Mouse (Mus musculus): ENCODE results near the gene Dchs2.
A peak's percentile ranks its signal among the peaks of the same experiment; 100 is the strongest.
"Not testable (repeated sequence)": the region's sequence is repeated elsewhere in the genome, so short reads cannot be mapped to it uniquely, and the experiment has no call there.

Gene Dchs2

DNA sequence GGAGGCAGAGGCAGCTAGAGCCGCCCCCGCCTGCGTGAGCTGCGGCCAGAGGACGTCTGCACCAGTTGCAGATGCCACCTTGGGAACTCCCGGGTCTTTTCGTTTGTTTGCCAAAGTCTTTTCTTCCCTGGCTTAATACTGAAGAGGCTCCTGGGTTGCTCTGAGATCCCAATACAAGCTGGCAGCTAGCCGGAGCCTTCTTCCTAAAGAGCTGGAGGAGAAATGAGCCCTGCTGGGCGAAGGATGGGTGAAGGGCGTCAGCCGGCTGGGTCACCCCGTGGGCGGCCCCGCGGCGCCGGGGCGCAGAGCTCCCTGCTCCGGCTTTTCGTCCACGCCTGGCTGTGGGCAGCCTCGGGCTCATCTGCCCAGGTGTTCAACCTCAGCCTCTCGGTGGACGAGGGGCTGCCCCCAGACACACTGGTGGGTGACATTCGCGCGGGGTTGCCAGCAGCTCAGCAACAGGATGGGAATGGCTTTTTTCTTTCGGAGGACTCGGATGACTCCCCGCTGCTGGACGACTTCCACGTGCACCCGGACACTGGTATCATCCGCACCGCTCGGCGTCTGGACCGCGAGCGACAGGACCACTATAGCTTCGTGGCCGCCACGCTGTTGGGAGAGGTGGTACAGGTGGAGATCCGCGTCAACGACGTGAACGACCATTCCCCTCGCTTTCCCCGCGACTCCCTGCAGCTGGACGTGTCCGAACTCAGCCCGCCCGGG, at the start of gene Dchs2:
Gene Dchs2, plus strand, starts transcription at position 223 of the 723 bp plus-strand sequence.
- DNase-seq (ENCODE audit: low spot score) = no peak

DNA sequence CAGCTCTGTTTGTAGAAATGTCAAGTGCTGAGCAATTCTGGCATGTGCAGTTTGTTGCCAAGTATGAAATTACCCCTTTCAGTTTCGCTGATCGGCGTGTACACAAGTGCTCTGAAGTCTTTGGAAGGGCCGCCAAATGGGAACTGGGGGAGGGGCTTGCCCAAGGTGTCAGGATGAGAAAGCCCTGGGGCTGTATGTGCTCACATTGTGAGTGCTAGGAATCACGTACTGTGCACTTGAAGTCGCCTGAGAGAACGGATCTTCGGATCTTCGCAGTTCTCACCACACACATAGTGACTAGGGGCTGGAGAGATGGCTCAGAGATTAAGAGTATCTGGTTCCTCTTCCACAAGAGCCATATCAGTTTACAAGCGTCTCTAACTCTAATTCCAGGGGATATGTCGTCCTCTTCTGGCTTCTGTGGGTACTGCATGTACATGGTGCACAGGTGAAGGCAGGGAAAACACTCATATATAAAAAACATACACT, 47.1 kb upstream of the Dchs2 start:
- DNase-seq (ENCODE audit: low spot score) = peak; percentile 69

DNA sequence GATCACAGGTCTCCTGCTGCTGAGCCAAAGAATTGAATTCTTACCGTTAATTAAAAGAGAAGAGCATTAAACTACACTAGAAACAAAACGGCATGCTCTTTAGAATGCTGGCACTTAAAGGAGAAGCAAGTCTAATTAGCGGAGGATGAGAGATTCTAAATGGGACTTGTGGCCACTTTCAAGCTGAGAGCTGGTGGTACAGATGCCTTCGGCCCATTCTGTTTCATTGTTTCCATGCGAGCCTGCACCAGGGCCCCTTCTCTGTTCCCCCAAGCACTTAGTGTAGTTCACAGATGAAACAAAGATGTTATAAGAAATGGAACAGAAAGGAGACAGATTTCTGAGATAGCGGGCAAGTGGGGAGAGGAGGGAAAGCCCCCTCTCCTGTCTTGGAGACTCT, 30.2 kb upstream of the Dchs2 start:
- no peak for DNase-seq (ENCODE audit: low spot score)

DNA sequence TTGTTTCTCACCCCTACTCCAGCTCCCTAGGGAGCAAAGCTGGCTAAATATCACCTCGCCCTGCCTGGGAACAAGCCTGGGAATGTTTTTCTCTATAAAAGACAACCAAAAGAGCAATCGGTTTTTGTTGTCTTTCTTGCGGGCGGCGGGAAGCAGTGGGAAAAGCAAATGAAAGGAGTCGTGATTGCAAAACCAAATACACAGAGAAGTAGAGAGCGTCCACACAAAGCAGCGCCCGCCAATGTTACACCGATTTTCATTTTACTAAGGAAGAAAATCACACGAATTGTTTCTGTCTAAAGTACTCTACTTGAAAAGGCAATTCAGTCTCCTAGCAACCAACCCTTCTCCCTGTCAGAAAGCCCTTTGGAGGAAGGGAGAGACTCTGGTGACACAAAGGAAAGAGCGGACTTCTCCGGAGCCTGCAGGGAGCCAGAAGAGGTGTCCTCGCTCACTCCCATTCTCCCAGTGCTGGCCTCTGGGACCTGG, 29.2 kb upstream of the Dchs2 start:
- no peak for DNase-seq (ENCODE audit: low spot score)

DNA sequence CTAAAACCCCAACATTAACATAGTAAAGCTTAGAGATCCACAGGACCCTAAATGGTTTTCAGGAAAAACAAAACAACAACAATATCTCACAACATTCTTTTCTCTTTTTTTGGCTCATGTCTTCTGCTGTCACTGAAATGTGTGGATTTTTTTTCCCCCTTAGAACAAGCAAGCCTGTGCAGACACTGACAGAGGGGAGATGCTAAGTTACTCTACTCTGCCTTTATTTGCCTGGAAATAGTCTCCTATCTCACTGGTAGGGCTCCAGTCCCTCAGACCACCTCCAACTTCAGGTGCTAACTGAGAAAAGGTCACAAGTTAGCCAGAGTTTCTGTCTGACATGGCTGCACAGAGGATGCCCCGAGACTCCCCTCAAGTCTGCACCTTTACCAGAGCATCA, 28.6 kb upstream of the Dchs2 start:
- DNase-seq (ENCODE audit: low spot score) = no peak

DNA sequence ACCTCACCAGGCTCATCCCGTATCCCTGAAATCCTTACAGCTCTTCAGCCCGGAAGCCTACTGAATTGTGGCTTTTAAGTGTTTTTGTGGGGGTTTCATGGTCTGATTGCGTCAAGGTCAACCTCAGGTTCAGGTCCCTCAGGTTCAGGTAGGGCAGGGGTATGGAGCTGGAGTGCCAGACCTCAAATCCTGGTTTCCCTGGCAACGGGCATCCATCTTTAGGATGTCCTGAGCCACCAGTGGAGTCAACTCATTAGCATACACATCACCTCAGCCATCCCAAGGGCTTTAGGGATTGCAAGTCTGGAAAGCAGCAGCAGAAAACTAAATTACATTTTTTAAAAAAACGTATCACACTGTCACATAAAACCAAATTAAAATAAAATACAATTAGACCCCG, 28.1 kb upstream of the Dchs2 start:
- DNase-seq (ENCODE audit: low spot score) = no peak

DNA sequence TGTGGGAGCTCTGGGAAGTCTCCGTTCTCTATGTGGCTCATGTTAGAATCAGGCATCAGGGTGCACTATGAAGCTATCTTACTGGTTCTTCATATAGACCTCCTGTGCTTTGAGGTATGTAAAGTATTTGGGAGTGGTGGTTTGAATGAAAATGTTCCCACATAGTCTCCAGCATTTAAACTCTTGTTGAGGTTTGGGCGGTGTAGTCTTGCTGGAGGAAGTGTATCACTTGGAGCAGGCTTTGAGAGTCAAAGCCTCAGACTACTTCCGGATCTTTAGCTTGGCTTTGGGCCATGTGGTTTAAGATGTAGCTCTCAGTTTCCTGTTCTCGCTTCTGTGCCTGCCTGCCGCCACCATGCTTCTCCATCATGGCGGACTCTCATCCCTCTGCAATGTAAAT, 25.5 kb upstream of the Dchs2 start:
- no peak for DNase-seq (ENCODE audit: low spot score)

DNA sequence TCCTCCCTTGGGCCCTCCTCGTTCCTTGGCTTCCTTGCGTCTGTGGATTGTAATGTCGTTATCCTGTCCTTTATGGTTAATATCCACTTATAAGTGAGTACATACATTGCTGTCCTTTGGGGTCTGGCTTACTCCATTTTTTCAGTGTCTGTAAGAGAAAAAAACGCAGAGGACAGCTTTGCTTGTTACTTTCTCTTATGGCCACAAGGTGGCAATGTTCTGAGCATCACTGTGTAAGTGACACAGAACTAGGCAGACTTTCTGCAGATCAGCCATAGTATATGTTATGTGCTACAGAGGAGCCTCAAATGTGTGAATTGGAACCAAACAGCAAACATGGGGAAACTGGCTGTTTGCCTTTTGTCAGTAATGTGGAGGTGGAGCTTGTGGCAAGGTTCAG, 17.6 kb upstream of the Dchs2 start:
- peak; percentile 21 for DNase-seq (ENCODE audit: low spot score)

DNA sequence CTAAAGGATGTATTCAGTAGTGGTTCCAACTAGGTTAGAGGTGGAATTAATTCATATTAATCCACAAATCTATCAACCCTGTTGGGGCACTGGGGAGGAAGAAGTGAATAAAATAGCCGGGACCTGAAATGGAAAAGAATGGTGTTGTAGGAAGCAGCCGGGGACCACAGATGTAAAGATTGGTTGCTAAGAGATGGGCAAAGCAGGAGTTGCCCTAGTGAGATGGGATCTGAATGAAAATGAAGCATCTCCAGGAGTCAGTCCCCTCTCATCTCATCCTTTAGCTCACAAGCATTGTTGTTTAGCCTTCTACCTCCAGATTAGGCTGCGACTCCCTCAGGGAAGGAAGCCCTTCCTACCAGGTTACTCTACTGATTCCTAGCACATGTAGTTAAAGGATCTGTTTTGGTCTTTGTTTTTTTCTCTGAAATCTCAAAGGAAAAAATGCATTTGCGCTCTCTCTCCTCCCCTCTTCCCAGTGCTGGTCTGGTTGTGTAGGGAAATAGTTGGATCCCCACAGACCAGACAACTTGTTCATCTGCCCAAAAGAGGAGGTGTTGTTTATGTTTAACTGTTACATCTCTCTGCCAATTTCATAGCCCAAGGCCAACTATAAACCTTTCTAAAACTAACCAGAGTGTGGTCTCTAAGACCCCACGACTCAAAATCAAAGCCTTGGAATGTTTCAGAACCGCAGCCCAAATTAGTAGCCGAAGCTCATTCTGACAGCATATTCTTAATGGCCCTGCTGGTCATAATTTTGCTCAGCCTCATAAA, 16.1 kb upstream of the Dchs2 start:
- no peak for DNase-seq (ENCODE audit: low spot score)

DNA sequence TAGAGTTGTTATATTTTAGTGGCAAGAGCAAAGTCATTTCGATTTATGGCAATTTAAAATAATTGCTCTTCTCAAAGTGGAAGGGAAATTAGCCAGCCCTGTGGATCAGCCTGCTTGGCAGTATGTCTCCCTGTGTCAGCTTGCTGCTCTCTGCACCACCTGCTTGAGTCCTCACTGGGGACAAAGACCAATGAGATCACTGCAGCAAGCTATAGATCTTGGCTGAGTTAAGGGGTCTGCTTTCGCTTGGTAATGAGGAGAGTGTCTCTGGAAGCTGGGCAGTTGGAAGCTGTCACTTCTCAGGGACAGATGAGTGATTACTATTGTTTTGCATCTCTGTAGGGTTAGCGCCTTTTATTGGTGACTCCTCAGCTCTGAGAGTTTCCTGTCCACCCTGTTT, 14.9 kb upstream of the Dchs2 start:
- no peak for DNase-seq (ENCODE audit: low spot score)

DNA sequence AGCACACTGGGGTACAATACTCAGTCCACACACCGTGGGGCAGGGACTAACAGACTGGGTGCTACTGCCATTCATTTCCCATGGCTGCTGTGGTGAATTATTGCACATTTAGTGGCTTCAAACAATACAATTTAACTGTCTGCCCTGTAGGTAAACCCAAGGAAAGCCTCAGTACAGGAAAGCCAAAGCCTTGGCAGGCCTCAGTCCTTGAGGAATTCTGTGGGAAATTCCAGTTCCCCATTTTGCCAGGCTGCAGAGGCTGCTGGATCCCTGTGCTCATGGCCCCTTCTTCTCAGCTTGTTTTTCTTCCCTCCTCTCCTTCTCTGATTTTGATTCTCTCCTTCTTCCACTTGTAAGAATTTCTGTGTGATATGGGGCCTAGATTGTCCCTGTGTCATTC, 12.8 kb upstream of the Dchs2 start:
- no peak for DNase-seq (ENCODE audit: low spot score)

DNA sequence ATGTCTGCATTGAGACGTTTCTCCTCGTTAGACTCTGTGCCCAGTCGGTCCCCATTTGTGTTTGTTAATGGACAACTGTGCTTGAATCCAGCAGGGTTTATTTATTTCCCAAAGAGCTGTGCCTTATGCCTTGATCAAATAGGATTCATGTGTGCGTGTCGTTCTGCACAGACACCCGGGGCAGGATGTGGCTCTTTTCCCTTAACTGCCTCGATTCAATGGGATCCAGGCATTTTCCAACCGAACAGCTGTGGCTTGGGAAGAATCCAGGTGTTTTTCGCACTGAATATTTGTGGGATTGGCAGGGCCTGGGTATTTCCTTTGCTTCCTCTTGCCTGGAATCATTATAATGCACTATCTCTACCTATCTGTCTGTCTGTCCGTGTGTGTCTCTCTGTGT, 10.2 kb upstream of the Dchs2 start:
- DNase-seq (ENCODE audit: low spot score) = no peak

DNA sequence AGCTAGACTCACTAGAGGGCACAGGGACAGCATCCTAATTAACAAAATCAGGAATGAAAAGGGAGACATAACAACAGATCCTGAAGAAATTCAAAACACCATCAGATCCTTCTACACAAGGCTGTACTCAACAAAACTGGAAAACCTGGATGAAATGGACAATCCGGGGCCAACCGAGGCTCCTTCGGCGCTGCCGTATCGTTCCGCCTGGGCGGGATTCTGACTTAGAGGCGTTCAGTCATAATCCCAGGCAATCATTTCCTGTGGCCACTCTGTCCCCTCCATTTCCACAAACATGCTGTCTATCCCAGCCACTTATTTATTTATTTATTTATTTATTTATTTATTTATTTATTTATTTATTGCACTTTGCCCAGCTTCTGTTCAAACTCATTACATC, 3.8 kb upstream of the Dchs2 start:
- DNase-seq (ENCODE audit: low spot score) = not testable (repeated sequence)

DNA sequence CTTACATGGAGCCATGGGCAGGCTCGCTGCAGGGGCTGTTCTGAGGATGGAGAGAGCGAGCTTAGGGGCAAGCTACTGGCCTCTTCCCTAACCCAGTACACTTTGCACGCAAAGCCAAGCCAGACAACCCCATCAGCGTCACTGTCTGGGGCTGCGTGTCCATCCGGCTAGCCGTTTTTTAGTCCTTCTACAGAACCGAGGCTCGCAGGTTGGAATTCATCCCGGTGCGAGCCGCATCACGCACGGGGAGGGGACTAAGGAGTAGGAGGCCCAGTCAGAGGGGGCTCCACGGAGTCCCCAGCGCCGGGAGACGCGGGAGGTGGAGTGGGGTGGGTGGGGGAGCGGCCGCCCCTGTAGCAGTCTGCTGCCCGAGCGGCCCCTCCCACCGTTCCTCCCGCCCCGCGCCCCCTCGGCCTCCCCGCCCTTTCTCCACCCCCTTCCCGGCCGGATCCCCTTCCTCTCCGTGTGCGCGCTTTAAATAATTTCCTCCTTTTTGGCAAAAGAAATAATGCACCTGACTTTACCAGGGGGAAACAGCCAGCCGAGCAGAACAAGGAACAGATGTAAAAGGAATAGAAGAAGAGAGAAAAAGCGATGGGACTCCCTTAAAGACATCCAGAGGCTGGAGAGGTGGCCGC, 541 bp upstream of the Dchs2 start:
- no peak for DNase-seq (ENCODE audit: low spot score)

DNA sequence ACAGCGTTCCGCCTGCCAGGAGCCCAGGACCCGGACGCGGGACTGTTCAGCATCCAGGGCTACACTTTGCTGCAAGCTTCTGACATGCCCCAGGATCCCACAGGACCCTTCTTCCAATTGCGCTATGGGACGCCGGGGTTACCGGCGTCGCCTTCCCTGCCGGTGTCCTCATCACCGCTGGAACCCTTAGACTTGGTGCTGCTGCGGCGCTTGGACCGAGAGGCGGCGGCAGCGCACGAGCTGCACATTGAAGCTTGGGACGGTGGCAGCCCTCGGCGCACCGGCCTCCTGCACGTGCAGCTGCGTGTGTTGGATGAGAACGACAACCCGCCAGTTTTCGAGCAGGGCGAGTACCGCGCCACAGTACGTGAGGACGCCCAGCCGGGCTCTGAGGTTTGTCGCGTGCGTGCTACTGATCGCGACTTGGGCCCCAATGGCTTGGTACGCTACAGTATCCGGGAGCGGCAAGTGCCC, 738 bp downstream of the Dchs2 start:
- DNase-seq (ENCODE audit: low spot score) = no peak

DNA sequence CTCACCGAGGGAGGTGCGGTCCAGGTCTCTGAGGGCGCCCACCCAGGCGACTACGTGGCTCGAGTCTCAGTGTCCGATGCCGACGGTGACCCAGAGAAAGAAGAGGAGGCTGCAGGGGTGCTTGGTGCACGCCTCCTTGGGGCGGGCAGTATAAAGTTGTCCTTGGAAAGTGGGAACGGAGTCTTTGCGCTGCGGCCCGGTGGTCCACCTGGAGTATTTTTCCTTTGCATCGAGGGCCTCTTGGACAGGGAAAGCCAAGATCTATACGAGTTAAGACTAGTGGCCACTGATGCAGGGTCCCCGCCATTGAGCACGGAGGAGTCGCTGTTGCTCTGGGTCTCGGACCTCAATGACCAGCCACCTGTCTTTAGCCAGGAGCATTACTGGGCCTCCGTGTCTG, 1.4 kb downstream of the Dchs2 start:
- no peak for DNase-seq (ENCODE audit: low spot score)

DNA sequence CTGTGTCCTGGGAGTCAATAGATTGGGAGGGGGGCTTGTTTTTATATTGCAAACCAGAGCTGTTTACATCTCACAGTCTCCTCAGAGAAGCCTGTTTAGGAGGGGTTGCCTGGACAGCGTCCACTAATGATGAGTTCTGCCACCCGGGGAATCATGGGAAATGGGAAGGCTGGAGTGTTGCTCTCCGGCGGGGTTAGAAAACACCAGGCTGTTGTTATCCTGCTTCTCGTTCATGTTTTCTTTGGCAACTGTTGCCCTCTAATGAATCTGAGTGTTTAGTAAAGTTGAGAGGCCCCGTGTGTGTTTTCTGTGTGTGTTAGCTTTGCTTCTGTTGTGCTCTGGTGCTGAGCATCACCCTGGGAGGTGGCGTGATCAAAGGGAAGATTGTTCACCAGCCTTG, 8.7 kb downstream of the Dchs2 start:
- no peak for DNase-seq (ENCODE audit: low spot score)

DNA sequence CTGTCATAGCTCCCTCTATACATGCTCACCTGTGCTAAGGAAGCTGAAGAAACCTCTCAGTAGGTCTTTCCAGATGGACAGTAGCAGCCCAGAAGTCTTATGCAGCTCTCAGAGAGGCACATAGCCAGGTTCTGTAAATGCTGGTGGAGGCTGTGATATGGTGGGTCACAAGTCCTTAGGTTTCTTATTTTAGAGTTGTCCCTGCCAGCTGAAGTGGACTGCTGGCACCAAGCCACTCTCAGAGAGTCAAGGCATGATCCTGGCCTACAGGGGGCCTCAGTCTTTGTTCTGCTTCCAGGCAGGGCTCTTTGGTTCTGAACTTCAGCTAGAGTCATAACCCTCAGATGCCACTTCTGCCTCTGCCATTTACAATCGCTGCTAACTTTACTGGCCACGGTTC, 11.1 kb downstream of the Dchs2 start:
- DNase-seq (ENCODE audit: low spot score) = no peak

DNA sequence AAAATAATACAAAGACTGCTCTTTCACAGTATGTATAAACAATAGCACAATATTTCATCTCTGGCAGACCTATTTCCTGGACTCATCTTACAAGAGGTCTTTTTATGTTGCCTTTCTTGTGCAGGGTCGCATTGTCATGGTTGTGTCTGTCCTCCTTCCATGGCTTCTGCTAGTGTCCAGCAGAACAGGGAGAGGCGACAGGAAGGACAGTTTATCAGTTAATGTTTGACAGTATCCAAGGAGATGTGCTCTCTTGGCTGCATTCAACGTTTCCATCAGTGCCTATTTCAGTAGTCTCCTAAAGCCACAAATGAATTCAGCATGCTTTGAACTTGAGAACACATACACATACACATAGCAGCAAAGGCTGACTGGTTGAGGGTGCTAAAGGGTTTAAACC, 17.9 kb downstream of the Dchs2 start:
- no peak for DNase-seq (ENCODE audit: low spot score)

DNA sequence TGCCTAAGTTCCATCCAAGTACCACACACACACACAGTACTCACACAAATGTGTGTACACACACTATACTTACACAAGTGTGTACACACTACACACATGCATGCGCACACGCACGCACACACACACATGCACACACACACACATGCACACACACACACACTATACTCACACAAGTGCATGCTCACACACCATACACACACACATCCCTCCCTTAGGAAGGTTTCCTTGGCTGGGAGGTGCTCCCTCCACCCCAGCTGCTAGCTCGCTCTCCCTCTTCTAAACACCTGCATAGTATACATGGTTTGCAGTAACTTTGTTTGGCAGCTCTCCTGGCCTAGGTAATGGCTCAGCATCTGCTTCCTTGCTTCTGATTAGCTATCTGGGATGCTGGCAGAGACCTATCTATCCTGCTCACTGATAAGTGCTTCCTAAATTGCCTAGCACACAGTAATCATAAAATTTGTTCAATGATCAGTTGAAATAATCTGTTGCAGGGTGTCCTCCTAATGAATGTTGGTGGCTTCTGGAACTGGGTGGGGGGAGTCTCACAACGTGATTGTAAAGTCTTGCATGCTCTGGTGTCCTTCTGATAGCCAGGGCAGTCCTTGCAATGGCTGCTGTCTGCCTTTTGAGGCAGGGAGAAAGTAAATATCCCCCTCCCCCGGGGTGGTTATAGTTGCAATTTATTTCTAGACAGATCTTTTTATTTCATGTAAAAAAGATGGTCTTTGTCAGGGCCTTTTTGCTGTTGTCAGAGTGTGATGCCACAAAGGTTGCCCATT, 19.7 kb downstream of the Dchs2 start:
- DNase-seq (ENCODE audit: low spot score) = no peak

DNA sequence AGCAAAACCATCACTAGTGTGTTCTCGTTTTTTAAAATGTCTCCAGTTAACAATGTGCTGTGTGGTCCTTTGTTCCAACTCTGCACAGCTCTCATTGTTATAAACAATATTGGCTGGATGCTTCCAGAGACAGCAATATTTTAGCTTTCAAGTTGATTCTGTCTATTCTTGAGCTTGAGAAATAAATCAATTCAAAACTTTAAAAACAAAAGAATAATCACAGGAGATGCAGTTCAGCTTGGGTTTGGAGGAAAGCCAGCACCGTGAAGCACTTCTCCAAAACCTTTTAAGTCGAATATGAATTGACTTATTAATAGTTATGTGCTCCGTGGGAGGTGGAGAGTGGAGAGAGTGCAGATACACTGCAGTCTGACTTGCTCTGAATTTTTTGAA, 20.3 kb downstream of the Dchs2 start:
- no peak for DNase-seq (ENCODE audit: low spot score)

DNA sequence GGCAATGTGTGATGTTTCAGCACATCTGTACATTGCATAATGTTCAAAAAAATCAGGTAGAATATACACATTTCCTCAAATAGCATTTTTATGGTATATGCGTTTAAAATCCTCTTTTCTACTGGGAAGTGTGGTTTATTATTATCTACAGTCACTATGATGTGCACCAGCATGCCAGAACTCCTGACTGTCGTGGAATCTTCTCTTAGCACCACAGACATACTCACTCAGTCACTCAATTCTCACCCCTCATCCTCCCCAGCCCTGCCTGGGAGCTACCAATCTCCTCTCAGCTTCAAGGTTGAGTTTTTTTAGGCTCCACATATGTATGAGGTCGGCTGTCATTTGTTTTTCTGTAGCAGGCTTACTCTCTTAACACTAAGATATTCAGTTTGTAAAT, 20.8 kb downstream of the Dchs2 start:
- DNase-seq (ENCODE audit: low spot score) = no peak

All from adipocyte (in vitro differentiated cells).